Mouse (Mus musculus) T-helper 17 cell (primary cell): ENCODE data around the gene Pdzrn4.

Experiments
- in situ Hi-C, 2 experiments: fragments of 300-600 bp; cut with MboI, MseI; formaldehyde crosslinking; loops; 1 replicate in 1 of 2; 2 replicates in 1 of 2; pipeline ENCODE4 v1.15.1; 2025; ENCODE audit warnings: high pct_unique_total_duplicates in 2 of 2

The Pdzrn4 gene

DNA sequence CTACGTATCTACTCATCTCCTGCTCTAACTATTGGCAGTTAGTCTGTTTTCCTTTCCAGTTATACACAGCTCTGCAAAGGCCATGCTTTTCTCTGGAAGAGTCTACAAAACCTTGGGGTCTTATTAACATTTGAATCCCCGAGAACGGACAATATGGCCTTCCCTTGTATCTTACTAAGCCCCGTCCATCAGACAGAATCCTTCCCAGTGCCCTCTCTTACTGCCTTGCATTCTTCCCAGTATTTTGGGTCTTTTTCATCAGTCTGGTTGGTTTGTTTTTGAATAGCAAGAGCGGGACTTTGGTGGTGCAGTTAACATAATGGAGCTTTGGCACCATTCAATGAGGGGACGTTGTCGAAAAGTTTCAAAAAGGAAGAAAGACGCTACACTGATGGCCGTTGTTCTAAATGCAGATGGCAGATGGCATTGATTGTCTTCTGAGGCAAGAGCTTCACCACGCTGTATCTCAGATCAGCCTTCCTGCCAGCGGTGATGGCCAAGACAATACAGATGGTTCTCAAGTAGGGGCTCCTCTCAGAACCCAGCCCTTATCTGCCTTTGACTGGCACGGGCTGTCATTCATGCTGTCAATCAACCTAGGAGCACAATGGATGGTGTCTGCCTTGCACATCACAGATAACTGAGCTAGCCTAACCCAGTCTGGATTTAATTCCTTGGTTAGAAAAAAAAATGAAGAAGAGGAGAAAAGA lies 98.9 kb downstream of the Pdzrn4 start:
- in situ Hi-C loops: no loop called here

- in situ Hi-C loops: no loop called here
Observed at GRCm38 (mm10) chr15:92500276-92500838, 103.7 kb downstream of the Pdzrn4 start.

DNA sequence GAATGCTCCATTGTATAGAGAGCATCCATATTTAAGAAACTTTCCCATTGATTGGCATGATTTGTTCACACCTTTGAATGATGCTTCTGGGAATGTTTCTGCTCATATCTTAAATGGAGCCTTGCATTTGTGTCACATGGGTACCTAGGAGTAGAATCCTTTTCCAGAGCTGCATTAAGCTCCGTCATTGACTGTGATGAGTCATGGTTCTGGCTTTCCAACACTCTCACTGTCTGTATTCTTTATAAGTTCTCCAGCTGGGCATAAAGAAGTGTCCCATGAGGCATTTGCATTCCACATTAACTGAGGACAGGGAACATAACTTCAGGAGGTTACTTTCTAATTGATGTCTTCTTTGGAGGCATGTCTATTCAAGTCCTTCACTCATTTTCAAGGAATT lies 106.1 kb downstream of the Pdzrn4 start:
- in situ Hi-C loops: no loop called here

GRCm38 (mm10) chr15:92509372-92509771 lies 112.7 kb downstream of the Pdzrn4 start:
- in situ Hi-C loops: no loop called here

DNA sequence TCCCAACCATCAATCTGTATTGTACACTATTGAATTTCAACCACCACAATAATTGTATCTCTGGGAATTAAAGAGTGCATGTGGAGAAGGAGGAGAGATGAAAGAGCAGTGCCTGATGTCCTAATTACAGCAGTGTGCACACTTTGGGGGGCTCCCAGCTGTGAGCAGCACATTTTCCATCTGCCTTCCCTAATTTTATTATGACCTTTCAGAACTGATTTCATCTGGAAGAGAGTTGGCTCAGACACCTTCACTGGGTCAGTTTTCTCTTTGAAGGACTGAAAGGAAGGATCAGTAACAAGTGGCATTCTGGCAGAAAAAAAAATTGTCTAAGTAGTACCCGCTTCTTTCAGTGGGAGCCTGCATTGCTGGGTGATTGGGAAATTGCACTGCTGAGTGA lies 119.0 kb downstream of the Pdzrn4 start:
- in situ Hi-C loops: no loop called here

- in situ Hi-C loops: no loop called here
Observed at GRCm38 (mm10) chr15:92520677-92521225, 124.1 kb downstream of the Pdzrn4 start.

DNA sequence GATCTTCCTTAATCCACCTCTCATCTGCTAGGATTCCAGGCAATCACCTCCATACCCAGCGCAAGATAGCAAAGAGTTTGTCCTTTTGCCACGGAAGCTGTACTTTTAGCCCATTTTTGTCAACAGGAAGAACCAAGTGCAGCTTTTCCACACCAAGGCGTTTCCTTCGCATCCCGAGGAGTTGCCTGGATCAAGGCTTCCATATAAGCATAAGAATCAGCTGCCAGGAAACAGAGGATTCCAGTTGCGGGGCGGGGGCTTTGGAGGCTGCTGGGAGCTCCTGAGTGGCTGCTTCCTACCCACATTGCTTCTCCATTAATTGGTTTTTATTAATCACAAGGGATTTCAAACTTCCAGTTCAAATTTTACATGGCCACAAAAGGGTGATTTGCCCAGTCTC lies 125.0 kb downstream of the Pdzrn4 start:
- in situ Hi-C loops: no loop called here

DNA sequence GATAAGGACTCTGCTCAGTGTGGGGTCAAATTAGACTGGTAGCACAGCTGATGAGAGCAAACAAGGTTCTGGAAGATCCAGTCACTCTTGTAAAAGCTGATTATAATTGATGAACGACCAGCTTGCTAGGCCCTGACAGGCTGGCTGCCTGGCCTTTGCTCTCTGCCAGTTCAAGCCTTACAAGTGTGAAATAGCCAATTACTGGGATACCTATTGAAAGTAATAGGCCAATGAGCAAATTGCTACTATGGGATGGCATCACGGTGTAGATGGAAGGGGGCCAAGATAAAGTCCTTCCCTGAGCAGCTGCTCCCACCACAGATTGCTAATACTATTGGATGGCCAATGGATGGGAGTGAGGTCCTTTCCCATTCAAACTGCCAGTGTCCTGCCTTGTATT lies 128.2 kb downstream of the Pdzrn4 start:
- in situ Hi-C loops: loop anchor here in 1 of 2 experiments (25.0 kb wide), 1 partner anchor 1787 kb away; no protein-coding TSS in a partner anchor

GRCm38 (mm10) chr15:92525416-92525815 lies 128.7 kb downstream of the Pdzrn4 start:
- in situ Hi-C loops: loop anchor here in 1 of 2 experiments (25.0 kb wide), 1 partner anchor 1787 kb away; no protein-coding TSS in a partner anchor

DNA sequence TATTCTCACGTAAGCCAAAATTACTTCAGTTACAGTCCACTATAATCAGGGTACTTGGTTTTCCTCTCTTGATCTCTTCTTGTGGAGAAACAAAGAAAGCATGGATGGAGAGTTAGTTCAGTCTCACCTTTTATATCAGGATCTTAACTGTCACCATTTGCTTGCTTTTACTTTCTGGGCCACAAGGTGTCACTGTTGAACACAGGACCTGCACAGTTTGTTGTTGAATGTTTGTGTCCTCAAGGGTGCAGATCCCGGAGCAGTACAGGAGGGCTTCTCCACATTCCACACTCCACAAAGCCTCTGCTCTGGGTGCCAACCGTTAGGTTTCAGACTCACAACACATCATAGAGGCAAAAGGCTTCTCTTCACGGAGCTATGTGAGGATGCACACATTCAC lies 130.1 kb downstream of the Pdzrn4 start:
- in situ Hi-C loops: loop anchor here in 1 of 2 experiments (25.0 kb wide), 1 partner anchor 1786 kb away; no protein-coding TSS in a partner anchor

- in situ Hi-C loops: loop anchor here in 1 of 2 experiments (25.0 kb wide), 1 partner anchor 1769 kb away; no protein-coding TSS in a partner anchor
Observed at GRCm38 (mm10) chr15:92543252-92543651, 146.6 kb downstream of the Pdzrn4 start.

DNA sequence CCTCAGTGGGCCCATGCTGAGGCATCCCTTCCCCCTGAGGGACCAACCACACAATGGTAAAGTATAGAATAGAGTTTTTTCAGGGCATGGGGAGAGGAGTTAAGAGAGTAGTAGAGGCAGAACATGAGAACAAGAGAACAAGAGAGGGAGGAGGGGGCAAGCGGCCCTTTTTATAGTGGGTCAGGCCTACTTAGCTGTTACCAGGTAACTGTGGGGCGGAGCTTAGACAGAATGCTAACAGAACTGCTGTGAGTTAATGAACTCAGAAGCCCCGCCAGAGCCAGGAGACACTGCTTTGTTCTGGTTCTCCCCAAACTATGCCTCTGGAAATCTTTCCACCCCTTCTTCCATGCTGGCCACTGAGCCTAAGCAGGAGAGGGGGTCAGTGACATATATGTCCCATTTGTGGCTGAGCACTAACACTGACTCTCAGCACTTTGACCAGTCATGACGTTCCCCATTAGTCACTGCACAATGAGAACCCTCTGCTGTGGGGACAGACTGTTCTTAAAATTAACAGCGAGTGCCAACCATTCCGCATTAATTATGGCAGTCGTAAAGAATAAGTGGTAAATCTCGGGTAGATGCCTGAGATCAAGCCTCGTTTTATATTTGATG lies 150.7 kb downstream of the Pdzrn4 start:
- in situ Hi-C loops: loop anchor here in 1 of 2 experiments (25.0 kb wide), 1 partner anchor 1765 kb away; no protein-coding TSS in a partner anchor

DNA sequence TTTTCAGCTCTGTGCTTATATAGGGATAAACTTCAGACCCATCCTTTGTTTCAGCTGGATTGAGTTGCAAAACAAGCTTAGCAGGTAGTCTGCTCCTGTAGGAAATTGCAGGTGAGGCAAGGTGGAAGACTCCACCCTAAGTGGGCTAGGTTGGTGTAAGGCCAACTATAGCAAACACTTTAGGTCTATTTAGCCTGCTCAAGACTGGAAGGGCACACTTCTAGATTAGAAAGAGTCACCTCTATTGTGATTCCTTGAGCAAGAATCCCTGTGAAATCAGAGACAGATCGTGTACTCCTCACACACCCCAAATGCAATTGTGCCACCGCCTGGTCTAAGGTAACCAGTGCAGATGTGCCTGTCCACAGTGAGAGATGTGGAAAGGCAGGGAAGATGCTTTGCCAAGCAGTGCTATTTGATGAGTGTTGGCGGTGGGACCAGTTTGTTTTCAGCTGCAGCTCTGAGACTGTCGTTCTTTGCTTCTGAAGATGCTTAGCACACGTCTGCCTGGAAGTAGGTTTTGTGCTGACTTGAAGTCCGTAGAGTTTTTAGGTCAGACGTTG lies 158.4 kb downstream of the Pdzrn4 start:
- in situ Hi-C loops: no loop called here

DNA sequence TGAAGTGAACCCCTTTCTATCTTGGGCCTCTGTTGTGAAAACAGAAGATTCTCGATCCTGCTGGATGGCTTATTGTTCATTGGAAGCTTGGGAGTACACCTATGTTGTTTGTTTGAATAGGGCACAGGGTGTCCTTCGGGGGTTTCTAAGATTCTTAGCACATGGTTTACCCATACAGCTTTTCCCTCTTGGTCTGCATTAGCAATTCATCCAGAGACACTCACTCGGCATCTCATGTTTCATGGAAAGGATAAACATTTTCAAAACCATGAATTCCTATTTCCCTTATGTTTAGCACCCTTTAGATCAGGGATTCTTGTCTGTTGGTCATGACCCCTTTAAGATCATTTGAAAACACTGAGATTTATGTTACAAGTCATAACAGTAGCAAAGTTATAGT lies 159.0 kb downstream of the Pdzrn4 start:
- in situ Hi-C loops: no loop called here

DNA sequence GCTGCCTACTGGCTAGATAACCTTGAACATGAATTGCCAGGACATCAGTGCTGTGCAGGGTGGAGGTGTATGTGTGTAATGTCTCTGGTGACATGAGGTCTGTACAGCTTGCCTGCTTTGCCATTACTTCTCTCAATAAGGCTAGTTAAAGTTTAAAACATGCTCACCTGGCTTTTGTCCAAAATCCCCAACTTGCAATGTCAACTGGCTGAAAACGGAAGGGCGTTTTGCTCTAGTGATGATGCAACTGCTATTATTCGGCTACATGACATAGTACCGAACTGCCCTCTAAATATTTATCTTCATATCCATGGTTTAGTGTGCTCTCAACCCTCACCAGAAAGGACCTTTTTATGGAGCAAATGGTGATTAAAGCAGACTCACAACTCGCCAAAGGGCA lies 161.9 kb downstream of the Pdzrn4 start:
- in situ Hi-C loops: no loop called here

GRCm38 (mm10) chr15:92562149-92562548 lies 165.5 kb downstream of the Pdzrn4 start:
- in situ Hi-C loops: no loop called here

DNA sequence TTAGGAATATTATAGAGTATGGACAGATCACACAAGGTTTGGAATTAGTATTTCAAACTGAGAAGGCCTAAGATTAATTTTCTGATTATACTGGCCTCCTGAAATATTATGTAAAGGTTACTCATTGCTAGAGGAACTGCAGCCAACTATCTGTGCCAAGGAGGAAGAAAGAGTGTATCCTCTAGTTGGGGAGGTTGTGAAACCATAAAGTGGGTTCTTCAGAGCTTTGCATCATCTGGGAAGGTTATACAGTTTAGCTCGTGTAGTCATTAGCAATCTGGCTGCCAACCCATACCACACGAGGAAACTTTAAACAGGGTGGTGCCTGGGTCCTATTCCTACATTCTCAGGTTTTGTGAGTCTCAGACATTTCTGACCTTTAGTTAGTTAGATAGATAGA lies 166.9 kb downstream of the Pdzrn4 start:
- in situ Hi-C loops: no loop called here

- in situ Hi-C loops: no loop called here
Observed at GRCm38 (mm10) chr15:92570526-92571243, 174.0 kb downstream of the Pdzrn4 start.

GRCm38 (mm10) chr15:92571244-92571539 lies 174.5 kb downstream of the Pdzrn4 start:
- in situ Hi-C loops: no loop called here

GRCm38 (mm10) chr15:92577476-92577875 lies 180.8 kb downstream of the Pdzrn4 start:
- in situ Hi-C loops: no loop called here

DNA sequence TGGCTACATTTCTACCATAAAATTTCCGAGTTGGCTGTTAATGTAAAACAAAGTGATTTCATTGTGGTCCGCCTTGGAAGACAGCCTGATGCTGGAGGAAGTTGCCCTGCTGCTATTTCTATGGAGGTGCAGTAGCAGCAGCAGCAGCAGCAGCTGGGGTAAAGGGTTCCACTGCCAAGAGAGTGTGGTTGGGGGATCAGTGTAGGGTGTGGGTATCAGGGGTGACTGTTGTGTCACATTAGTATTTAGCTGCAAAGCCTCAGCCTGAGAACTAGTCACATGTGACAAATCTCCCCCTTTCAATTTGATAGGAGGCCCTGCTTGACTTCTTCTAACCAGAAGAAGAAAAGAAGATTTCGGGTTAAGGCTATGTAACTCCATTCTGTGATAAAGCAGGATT lies 183.5 kb downstream of the Pdzrn4 start:
- in situ Hi-C loops: no loop called here
